Mouse (Mus musculus) small intestine, adult 2 months (tissue): Measurements from ENCODE around the gene Jagn1.

Experiments
- CTCF ChIP-seq: fragments of 200-500 bp; IDR thresholded peaks from 2 replicates; pipeline ENCODE4 v1.5.1; 2012; ENCODE audit warnings: low read depth, mild to moderate bottlenecking, control low read depth, inconsistent platforms, low read length, moderate library complexity, mixed read lengths; ENCODE audit not compliant: insufficient replicate concordance, insufficient read length; ENCODE audit errors: extremely low read depth
- POLR2A ChIP-seq: fragments of 200-500 bp; IDR thresholded peaks from 2 replicates; pipeline ENCODE4 v1.6.1; 2012; ENCODE audit warnings: low read depth, mild to moderate bottlenecking, control low read depth, inconsistent platforms, low read length, moderate library complexity

GRCm38 (mm10) chr6:113465602-113466001 is 23.2 kb downstream of the Jagn1 start:
- TF ChIP-seq CTCF (no peak), POLR2A (no peak)
